Mouse (Mus musculus): ENCODE measurements around the gene Trpd52l3. TPM values are rescaled to one million over a fixed set of nuclear protein-coding genes. Genes with fewer than 3 reads are reported as not detected.
A peak's percentile ranks its signal among the peaks of the same experiment; 100 is the strongest.
"Not testable (repeated sequence)": the region's sequence is repeated elsewhere in the genome, so short reads cannot be mapped to it uniquely, and the experiment has no call there.

Trpd52l3 gene
- total RNA-seq, 2 experiments from 2014 or later = not detected

DNA sequence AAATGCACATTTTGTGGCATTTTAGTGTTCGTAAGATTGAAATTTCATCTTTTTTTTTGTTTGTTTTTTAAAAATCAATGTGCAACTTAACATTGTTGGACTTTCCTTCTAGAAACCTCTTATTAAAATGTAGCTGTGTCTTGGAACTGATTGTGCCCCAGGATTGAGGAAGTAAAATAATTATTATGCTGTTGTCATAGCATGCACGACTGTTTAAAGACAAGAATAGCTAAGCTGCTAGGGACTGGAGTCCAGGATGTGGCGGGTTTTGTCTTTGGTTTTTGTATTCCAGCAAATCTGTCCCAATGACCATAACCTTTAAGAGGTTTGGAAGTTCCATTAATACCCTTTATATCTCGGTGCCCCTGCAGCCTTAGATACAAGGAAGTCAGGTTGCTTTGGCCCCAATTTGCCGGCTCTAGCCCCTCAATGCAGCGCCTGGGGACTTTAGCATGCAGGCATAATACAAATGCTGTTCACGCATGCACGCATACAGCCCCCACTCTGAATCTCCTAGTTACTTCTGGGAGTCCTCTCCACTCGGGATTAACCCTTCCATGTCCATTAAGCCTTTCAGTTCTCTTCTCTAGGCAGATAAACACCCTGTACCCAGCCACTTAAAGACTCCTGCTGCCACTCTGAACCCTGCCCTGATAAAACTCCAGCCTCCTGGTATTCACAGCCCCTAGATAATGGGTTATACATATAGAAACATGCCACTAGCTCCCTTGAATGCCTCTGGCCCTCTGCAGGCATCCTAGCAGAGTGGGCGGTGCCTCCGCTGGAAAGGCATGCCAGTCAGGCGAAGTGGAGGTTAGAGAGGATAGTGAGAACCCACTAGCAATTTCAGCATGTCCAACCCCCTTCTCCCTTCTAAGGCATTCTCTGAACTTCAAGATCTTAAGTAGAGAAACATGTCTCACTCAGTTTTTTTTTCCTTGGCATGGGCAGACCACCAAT lies 2.9 kb upstream of the Trpd52l3 start:
- Histone ChIP-seq H3K4me3 (no peak overlapping the region), H3K27ac (no peak overlapping the region)
- TF ChIP-seq CTCF (IDR thresholded peaks at IDR 0.05) = no peak
- intact Hi-C loops (cut with DNase I) = no loop called here
- DNase-seq (ENCODE audit: extremely low spot score in 1 of 2, low spot score in 2 of 2) = no peak

DNA sequence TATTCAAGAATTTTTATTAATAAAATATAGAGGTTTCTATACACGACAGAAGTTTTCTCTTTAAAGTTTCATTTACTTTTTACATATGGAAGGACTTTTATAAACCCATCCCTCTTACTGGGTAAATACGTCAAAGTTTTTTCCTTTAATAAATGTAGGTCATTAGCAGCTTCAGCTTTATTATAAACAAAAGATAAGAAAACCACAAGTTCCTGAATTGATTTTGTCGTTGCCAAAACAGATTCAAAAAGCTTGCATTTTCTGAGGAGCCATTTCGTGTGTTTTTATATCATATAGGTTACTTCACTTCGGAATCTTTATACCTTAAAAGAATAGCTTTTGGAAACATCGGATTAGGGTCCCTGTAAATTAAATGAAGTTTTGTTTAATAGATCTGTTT lies 2.0 kb upstream of the Trpd52l3 start:
- intact Hi-C loops (cut with DNase I) = no loop called here
- Histone ChIP-seq H3K27ac (no peak overlapping the region), H3K4me3 (no peak overlapping the region)
- no peak for DNase-seq (ENCODE audit: extremely low spot score in 1 of 2, low spot score in 2 of 2)
- TF ChIP-seq CTCF (IDR thresholded peaks at IDR 0.05) = no peak

DNA sequence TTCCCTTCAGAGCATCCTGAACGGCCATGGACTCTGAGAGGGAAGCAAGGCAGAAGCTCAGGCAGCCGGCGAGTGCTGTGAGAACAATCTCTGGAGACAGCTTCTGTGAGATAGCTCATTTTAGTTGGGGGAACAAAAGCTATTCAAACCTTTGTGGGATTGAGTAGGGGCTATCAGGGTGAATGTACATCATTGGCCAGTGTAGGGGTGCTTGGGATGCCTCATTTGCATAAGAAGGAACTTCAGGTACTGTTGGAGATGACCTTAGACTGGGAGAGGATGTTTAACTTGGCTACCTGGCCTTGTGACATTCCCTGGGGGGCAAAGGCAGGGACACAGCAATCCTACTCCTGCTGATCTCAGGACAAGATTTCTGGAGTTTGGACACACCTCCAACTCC lies 2.8 kb downstream of the Trpd52l3 start:
- no peak overlapping the region for H3K4me3 ChIP-seq
- intact Hi-C loops (cut with DNase I) = no loop called here
- DNase-seq (ENCODE audit: extremely low spot score in 1 of 2, low spot score in 2 of 2) = no peak
- no peak overlapping the region for H3K27ac ChIP-seq
- no peak for TF ChIP-seq CTCF (IDR thresholded peaks at IDR 0.05)

DNA sequence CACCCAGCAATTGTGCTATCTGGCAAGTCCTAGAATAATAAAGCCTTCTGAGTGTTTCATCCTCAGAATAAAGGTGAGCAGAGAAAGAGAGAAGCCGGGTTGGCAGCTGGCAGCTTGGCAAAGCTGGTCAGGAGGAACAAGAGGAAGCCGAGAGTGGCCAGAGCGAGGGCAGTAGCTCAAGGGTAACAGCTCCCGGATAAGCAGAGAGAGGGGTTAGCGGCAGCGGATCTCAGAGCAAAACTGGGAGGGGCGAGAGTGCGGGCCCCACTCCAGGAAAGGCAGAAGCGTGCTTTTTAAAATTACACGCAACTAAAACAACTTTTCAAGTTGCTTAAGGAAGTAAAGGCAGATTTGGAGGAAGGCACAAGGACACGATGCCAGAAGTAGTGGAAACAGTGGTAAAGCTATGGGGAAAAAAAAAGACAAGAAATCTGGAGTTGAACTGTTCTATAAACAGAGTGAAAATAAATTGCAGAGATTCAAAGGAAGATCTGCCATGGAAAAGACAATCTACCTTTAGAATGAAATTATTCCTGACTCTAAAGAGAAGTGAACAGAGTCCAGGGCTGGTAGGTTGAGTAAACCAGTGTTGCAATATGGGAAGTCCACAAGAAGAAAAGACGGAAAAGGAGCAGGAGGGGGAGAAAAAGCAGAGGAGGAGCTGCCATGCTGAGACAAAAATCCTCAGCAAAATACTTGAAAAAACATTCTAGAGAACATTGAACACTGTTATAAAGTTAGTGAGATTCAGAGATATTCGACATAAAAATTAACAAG lies 7.1 kb downstream of the Trpd52l3 start:
- intact Hi-C loops (cut with DNase I) = no loop called here
- Histone ChIP-seq H3K4me3 (no peak overlapping the region), H3K27ac (no peak overlapping the region)
- DNase-seq (ENCODE audit: extremely low spot score in 1 of 2, low spot score in 2 of 2) = no peak
- TF ChIP-seq CTCF (IDR thresholded peaks at IDR 0.05) = no peak

DNA sequence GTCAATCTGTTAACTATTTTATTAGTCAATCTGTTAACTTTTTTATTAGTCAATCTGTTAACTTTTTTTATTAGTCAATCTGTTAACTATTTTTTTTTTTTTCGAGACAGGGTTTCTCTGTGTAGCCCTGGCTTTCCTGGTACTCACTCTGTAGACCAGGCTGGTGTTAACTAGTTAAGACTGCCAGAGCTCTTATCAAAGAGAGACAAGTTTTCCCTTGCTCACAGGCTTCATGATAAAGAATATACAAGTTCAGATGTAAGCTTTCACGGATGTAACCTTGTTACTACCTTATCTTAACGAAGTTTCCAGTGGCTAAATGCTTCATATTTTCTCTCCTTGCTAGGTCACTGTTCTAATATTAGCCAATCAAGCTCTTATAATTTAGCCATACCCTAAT lies 10.7 kb downstream of the Trpd52l3 start:
- no peak for DNase-seq (ENCODE audit: extremely low spot score in 1 of 2, low spot score in 2 of 2)
- Histone ChIP-seq H3K27ac (no peak overlapping the region), H3K4me3 (no peak overlapping the region)
- intact Hi-C loops (cut with DNase I) = no loop called here
- TF ChIP-seq CTCF (IDR thresholded peaks at IDR 0.05) = no peak

DNA sequence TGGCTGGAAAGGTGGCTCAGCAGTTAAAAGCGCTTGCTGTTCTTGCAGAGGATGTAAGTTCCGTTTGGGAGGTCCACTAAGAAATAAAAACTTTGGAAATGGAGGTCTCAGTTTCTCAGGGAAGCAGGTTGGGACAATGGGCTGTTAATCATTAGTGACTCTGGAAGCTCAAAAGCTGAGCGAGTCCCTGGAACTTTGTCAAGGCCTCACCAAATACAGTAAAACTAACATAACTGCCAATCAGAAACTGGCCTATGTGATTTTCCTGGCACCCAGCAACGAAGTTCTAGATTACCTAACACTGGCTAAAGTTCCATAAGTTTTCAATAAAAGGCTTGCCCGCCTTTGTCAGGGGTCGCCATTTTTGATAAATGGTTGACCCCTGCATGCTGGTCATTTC lies 12.6 kb downstream of the Trpd52l3 start:
- Histone ChIP-seq H3K4me3 (no peak overlapping the region), H3K27ac (no peak overlapping the region)
- intact Hi-C loops (cut with DNase I) = no loop called here
- no peak for TF ChIP-seq CTCF (IDR thresholded peaks at IDR 0.05)
- no peak for DNase-seq (ENCODE audit: extremely low spot score in 1 of 2, low spot score in 2 of 2)

DNA sequence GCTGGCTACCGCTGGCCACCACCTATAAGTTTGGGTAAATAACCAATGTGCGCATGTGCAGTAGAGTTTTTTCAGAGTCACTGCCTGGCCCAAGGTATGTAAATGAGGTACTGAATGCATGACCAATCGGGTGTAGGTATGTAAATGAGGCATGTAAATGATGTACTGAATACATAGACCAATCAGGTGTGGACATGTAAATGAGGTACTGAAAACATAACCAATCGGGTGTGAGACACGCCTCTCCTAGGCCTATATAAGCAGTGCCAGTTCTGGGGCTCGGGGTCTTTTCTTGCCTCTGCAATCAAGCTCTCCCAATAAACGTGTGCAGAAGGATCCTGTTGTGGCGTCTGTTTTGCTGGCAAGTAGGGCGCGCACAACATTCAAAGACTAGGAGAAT lies 19.8 kb downstream of the Trpd52l3 start:
- H3K27ac ChIP-seq; intact Hi-C loops (cut with DNase I); DNase-seq (ENCODE audit: extremely low spot score in 1 of 2, low spot score in 2 of 2): not testable (repeated sequence)

DNA sequence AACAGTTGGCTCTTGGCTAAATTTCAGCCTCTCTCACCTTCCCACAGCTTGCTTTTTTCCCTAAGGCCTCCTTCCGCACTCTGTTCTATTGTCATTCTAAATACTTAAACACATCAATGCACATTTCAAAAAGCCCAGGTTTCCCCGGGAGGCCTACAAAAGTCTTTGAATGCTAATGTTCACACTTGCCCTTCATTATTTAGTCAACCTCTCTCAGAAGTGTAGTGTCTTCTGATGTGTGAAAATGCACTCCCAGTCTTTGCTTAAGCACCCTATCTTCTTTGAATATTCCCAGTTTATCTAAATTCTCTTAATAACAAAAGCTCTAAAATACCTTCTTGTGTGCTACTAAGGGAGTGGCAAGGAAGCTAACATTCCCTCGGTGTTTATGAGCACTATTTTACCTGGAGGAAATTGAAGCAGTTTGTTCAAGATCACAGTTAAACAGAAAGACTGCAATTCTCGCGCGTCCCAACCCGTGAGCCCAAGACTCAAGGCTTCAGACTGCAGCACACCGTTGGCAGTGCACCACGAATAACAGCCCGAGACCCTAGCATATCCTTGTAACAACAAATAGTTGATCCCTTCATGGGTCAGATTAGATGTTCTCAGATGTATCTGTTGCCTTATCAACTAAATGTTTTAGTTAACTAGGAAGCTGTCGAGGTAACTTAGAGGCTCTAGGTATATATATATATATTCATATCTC lies 25.6 kb downstream of the Trpd52l3 start:
- H3K4me3 ChIP-seq = peak overlapping the region; percentile 93; the same call in 1 of the 2 replicates
- H3K27ac ChIP-seq = no peak overlapping the region; the same call in 1 of the 2 replicates

More for the DNA sequence above, 19.8 kb downstream of the Trpd52l3 start:
- not testable (repeated sequence) for H3K4me3 ChIP-seq

DNA sequence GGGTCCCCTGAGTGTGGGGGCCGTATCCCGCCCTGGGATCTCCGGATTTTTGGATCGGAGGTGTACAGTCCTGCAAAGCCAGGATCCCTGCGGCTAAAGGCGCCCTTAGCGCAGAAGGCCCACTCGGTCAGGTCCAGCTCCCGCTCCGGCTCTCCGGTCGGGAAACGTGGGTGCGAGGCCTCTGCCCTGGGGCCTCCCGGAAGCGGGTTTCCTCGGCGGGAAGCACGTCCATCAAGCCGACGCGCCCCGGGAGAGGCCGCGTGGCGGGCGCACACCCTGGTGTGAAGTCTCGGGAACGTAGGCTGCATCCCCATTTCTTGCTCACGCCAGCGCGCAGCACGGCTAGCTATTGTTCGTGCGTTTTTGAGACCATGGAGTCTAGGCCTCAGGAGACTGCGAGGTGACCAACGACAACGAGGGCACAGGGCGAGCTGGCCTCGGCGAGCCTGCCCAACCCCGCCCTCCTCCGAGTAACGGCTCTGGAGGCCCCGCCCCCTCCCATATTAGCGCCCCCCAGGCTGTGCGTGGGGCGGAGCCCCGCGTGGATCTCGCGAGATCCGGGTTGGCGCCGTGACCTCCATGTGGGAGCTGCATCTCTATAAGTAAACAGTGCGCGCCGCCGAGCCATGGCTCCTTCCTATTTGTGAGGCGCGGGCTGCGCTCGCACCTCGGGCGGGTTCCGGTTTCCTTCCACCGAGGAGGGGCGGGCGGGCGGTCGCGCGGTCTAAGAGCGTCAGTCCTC lies 26.5 kb downstream of the Trpd52l3 start, which contains the start of gene Uhrf2:
Gene Uhrf2, plus strand, starts transcription at position 620 of the 742 bp plus-strand sequence.
- Histone ChIP-seq H3K27ac (peak within 1 kb of the TSS; percentile 91), H3K4me3 (peak within 1 kb of the TSS; percentile 93)
- no peak; the same call in 1 of the 2 replicates for TF ChIP-seq CTCF (IDR thresholded peaks at IDR 0.05)
- intact Hi-C loops (cut with DNase I) = loop anchor here (2.0 to 5.0 kb wide), 4 partner anchors 51 to 223 kb away; partner anchors contain the start of gene 9930021J03Rik
- peak; percentile 95 to 96 for DNase-seq (ENCODE audit: extremely low spot score in 1 of 2, low spot score in 2 of 2)

More for the DNA sequence above, 25.6 kb downstream of the Trpd52l3 start:
- DNase-seq (ENCODE audit: extremely low spot score in 1 of 2, low spot score in 2 of 2) = no peak
- intact Hi-C loops (cut with DNase I) = no loop called here
- no peak for TF ChIP-seq CTCF (IDR thresholded peaks at IDR 0.05)

DNA sequence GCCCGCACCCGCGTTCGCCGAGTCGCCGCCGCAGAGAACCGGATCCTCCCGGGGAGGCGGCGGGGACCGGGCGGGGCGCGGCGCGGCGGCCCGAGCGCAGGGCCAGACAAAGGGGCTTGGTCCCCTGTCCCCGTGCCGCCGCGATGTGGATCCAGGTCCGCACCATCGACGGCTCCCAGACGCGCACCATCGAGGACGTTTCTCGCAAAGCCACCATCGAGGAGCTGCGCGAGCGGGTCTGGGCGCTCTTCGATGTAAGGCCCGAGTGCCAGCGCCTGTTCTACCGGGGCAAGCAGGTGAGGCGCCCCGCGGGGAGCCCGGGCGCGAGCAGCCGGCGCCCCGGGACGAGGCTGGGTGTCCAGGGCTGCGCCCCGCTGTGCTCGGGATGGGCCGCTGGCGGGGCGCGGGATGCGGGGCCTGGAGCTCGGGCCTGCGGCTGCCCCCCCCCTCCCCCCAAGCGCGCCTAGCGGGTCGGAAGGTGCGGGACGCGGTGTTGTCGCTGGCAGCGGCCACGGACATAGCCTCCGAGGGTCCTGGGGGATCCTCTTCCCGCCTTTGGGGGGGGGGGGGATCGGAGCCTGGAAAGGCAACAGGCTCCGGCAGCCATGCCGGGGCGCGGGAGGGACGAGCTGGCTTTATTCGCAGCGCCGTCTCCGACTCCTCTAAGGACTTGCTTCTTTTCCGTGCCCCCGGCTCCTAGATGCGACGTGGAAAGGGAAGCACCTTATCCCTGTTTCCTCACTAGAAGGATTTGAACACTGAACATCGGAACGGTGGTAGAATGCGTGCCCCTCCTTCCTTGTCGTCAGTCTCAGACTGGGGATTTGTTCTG lies 27.3 kb downstream of the Trpd52l3 start:
- peak overlapping the region; percentile 91 for H3K27ac ChIP-seq
- no peak for TF ChIP-seq CTCF (IDR thresholded peaks at IDR 0.05)
- DNase-seq (ENCODE audit: extremely low spot score in 1 of 2, low spot score in 2 of 2) = peak in 1 of 2 experiments; percentile 13
- intact Hi-C loops (cut with DNase I) = loop anchor here (2.0 to 5.0 kb wide), 4 partner anchors 52 to 224 kb away; partner anchors contain the start of gene 9930021J03Rik
- H3K4me3 ChIP-seq = peak overlapping the region; percentile 93
